Mouse (Mus musculus) limb, embryonic 11.5 days (tissue): ENCODE measurements around the gene Tcf3. TPM values are rescaled to one million over a fixed set of nuclear protein-coding genes. Genes with fewer than 3 reads are reported as not detected.

Source experiments
- ATAC-seq: fragments of 200-750 bp; cut with Nextera tagmentation; 2 replicates; pipeline ENCODE4 v1.8.0; 2017; ENCODE audit warnings: low read depth; ENCODE audit not compliant: insufficient number of reproducible peaks, low FRiP score, low TSS enrichment
- DNase-seq: peaks from one replicate; pipeline ENCODE4 v3.0.0-alpha.2; 2015; ENCODE audit warnings: low spot score
- H3K27ac ChIP-seq: fragments of 300-500 bp; sonication (generic); replicated peaks from 2 replicates; pipeline ENCODE4 v1.5.1; 2014; ENCODE audit warnings: low read depth, mild to moderate bottlenecking, low read length
- H3K27me3 ChIP-seq: fragments of 300-500 bp; sonication (generic); 2 replicates; pipeline ENCODE4 v1.6.1; 2014; ENCODE audit warnings: mild to moderate bottlenecking, low read length, mixed read lengths; ENCODE audit not compliant: control insufficient read depth, insufficient read depth
- H3K36me3 ChIP-seq: fragments of 300-500 bp; sonication (generic); 2 replicates; pipeline ENCODE4 v1.6.1; 2014; ENCODE audit warnings: mild to moderate bottlenecking, low read length, moderate library complexity, mixed read lengths; ENCODE audit not compliant: control insufficient read depth, insufficient read depth
- H3K4me1 ChIP-seq: fragments of 300-500 bp; sonication (generic); 2 replicates; pipeline ENCODE4 v1.6.1; 2014; ENCODE audit warnings: low read length, mixed read lengths; ENCODE audit not compliant: control insufficient read depth, insufficient read depth
- H3K4me2 ChIP-seq: fragments of 300-500 bp; sonication (generic); 2 replicates; pipeline ENCODE4 v1.6.1; 2014; ENCODE audit warnings: low read depth, mild to moderate bottlenecking, moderate library complexity; ENCODE audit not compliant: severe bottlenecking
- H3K4me3 ChIP-seq: fragments of 300-500 bp; sonication (generic); 2 replicates; pipeline ENCODE4 v1.5.1; 2014; ENCODE audit warnings: low read depth, low read length
- H3K9ac ChIP-seq: fragments of 300-500 bp; sonication (generic); 2 replicates; pipeline ENCODE4 v1.6.1; 2014; ENCODE audit warnings: mild to moderate bottlenecking, low read length
- H3K9me3 ChIP-seq: fragments of 300-500 bp; sonication (generic); 2 replicates; pipeline ENCODE4 v1.6.1; 2016; ENCODE audit warnings: low read length; ENCODE audit not compliant: control insufficient read depth
- WGBS: fragments of 180-500 bp; shearing (Covaris S2); extraction: QIAGEN DNeasy Blood & Tissue Kit; methylation state at CpG from one replicate; pipeline ENCODE4 v1.1.7; 2014; 5-methylcytosine and 5-hydroxymethylcytosine counted together
- polyA plus RNA-seq: library from polyadenylated mRNA; unstranded; fragments of >200 nt; fragmentation: Nextera tagmentation; extraction: Ambion mirVana; gene quantifications from 2 replicates; pipeline ENCODE4 v1.2.1, GENCODE M21; 2014

Gene Tcf3
- polyA plus RNA-seq, 1 experiment from 2014 or later, result 232 TPM

DNA sequence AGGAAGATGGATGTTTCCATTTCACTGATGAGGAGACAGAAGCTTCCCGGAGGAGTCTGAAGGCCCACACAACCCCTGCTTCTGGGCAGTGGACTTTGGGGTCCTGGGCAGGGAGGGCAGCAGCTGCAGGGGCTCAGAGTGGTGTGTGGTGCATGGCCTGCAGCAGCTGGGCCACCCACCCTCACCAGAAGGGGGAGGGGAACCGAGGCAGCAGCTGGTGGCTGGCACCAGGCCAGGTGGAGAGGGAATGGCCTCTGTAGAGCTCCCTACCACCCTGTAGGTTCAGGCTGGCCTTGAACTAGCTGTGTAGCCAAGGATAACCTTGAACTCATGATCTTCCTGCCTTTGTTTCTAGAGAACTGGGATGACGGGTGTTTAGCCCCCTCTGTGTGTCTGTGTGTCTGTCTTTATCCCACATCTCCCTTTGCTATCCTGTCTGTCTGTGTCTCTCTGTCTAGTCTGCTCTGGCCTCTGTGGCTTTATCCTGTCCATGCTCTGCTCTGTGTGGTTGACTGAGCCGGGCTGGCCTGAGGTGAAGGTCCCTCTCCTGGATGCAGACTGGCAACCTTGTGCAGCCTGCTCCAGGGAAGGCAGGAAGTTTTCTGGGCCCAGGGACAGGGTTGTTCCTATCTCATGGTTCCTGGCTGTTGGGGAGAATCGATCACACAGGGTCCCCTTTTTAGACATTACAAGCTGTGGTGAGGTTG lies 11.0 kb upstream of the Tcf3 start:
- peaks cover 6% of the 10 kb centered on the region; the same call in 1 of the 2 replicates for H3K27me3 ChIP-seq
- no peak overlapping the region for H3K9ac ChIP-seq
- WGBS, result 53% methylated on average over 5 of the region's 5 CpGs
- no peak overlapping the region for H3K27ac ChIP-seq
- ATAC-seq, result no peak
- no peak for DNase-seq
- H3K9me3 ChIP-seq, result no peaks in the 10 kb centered on the region
- no peak overlapping the region for H3K4me3 ChIP-seq
- no peaks in the 10 kb centered on the region for H3K36me3 ChIP-seq
- no peak overlapping the region for H3K4me2 ChIP-seq
- no peaks in the 10 kb centered on the region for H3K4me1 ChIP-seq

DNA sequence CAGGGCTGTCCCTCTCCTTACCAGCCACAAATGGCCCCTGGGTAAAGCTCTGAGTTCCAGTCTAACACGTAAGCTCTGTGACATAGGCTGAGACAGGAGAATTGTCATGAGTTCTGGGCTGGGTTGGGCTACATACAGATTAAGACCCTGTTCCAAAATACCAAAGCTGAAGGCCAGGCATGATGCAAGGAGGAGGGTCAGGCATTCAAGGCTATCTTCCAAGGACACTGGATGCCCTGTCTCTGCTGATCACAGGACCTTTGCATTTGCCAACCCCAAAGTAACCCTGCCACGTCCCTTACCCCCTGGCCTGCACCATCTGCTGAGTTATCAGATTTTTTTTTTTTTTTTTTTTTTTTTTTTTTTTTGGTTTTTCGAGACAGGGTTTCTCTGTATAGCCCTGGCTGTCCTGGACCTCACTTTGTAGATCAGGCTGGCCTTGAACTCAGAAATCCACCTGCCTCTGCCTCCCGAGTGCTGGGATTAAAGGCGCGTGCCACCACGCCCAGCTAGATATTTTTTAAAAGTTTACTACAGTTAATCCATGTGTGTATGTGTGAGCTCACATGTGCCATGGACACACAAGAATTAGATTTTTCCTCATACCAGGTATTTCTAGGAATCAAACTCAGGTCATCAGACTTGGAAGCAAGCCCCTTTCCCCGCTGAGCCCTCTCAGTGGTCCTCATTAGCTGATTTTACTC lies 10.3 kb upstream of the Tcf3 start:
- Histone ChIP-seq H3K27me3 (peaks cover 6% of the 10 kb centered on the region; the same call in 1 of the 2 replicates), H3K9ac (no peak overlapping the region)

DNA sequence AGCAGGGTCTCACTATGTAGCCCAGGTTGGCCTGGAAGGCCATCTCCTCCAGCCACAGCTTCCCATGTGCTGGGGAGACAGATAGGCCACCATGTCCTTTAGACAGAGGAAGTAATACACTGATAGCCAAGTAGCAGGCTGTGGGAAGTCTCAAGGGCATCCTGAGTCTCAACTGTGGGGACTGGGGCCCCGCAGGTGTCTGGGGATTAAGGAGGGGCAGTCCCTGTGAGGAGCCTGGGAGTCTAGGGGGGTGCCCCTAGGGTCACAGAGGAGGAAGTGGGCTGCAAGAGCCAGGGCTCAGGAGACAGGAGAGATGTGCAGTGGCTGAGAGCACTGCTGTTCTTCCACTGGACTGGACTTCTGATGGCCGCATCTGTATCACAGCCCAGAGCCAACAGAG lies 9.5 kb upstream of the Tcf3 start:
- 58% methylated on average over 2 of the region's 2 CpGs for WGBS
- no peak for ATAC-seq
- Histone ChIP-seq H3K9me3 (no peaks in the 10 kb centered on the region), H3K27ac (no peak overlapping the region), H3K36me3 (no peaks in the 10 kb centered on the region), H3K27me3 (peaks cover 6% of the 10 kb centered on the region; the same call in 1 of the 2 replicates), H3K9ac (no peak overlapping the region), H3K4me3 (no peak overlapping the region), H3K4me2 (no peak overlapping the region), H3K4me1 (no peaks in the 10 kb centered on the region)
- no peak for DNase-seq

More for the DNA sequence above, 10.3 kb upstream of the Tcf3 start:
- ATAC-seq (no peak), DNase-seq (no peak)
- WGBS, result 77% methylated on average over 8 of the region's 8 CpGs
- Histone ChIP-seq H3K4me2 (no peak overlapping the region), H3K27ac (no peak overlapping the region), H3K9me3 (no peaks in the 10 kb centered on the region), H3K4me1 (no peaks in the 10 kb centered on the region), H3K36me3 (no peaks in the 10 kb centered on the region), H3K4me3 (no peak overlapping the region)

DNA sequence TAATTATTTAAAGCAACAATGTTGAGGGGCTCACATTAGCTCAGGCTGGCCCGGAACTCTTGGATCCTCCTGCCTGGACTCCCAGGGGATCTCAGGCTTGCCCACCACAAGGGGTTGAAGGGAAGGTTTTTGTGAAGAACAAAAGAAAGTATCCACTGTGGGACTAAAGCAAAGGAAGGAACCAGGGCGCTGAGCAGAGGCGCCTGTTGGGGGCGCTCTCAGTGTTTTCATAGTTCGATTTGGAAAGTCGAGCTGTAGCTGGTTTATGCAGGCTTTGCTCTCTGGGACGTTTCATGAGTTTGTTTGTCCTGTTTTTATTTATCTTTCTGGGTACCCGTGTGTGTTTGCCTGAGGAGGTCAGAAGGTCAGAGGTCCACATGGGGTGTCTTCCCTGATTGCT lies 8.2 kb upstream of the Tcf3 start:
- H3K4me1 ChIP-seq, result no peaks in the 10 kb centered on the region
- H3K27ac ChIP-seq, result no peak overlapping the region
- 70% methylated on average over 8 of the region's 8 CpGs for WGBS
- no peak overlapping the region for H3K4me2 ChIP-seq
- DNase-seq (no peak), ATAC-seq (no peak)
- H3K27me3 ChIP-seq, result peaks cover 6% of the 10 kb centered on the region; the same call in 1 of the 2 replicates
- no peak overlapping the region for H3K9ac ChIP-seq
- H3K9me3 ChIP-seq, result no peaks in the 10 kb centered on the region; the same call in 1 of the 2 replicates
- H3K36me3 ChIP-seq, result no peaks in the 10 kb centered on the region
- no peak overlapping the region for H3K4me3 ChIP-seq

DNA sequence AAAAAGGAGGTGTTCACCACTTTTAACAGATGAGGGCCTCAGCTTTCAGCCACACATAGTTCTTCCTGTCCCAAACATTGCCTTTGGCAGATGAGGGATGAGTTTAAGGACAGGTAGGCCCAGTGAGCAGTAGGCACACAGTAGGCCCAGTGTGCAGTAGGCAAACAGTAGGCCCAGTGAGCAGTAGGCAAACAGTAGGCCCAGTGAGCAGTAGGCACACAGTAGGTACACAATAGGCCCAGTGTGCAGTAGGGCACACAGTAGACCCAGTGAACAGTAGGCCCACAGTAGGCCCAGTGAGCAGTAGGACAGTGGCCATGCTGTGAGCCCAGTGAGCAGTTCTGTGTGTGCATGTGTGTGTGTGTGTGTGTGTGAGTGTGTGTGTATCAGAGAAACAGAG lies 6.6 kb upstream of the Tcf3 start:
- Histone ChIP-seq H3K4me2 (no peak overlapping the region), H3K9ac (no peak overlapping the region), H3K27me3 (0 out of 2 replicates have a peak, but pooled peaks cover under 1% of the 10 kb centered on the region), H3K27ac (no peak overlapping the region), H3K36me3 (no peaks in the 10 kb centered on the region), H3K9me3 (no peaks in the 10 kb centered on the region; the same call in 1 of the 2 replicates), H3K4me1 (peaks cover 6% of the 10 kb centered on the region; the same call in 1 of the 2 replicates), H3K4me3 (no peak overlapping the region)
- ATAC-seq (no peak), DNase-seq (no peak)

DNA sequence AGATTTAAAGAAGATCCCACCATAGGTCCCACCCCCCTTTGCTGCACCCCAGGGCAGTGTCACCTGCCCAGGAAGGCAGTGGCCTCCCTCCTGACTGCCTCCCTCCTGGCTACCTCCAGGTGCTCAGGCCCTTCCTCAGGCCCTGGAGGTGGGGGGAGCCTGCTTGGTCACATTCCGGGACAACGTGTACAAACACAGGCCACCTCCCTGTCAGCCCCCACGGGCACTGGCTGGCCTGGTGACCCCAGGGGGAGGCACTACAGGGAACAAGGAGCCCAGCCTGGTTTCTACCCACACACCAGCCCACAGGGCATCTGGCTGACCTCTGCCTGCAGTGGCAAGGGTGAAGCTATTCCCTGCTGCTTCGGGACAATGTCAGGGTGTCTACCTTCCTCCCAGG lies 4.5 kb upstream of the Tcf3 start:
- H3K9ac ChIP-seq, result no peak overlapping the region; the same call in 1 of the 2 replicates

DNA sequence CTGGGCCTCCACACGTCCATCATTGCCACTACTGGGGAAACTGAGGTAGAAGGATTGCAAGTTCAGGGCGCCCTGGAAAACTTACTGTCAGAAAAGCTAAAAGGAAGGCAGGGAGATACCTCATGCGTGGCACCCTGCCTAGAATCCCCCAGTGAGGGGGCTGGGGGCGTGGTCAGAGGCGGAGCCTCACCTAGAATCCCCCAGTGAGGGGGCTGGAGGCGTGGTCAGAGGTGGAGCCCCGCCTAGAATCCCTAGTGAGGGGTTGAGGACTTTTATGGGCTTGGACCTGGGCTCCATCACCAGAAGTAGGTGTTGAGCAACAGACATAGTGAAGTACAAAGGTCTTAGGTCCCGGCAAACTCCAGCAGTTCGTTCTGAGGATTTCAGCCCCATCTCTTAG lies 2.8 kb upstream of the Tcf3 start:
- Histone ChIP-seq H3K4me2 (no peak overlapping the region), H3K4me1 (peaks cover 10% of the 10 kb centered on the region; the same call in 1 of the 2 replicates), H3K27ac (no peak overlapping the region), H3K27me3 (no peaks in the 10 kb centered on the region), H3K36me3 (no peaks in the 10 kb centered on the region), H3K9ac (0 out of 2 replicates have a peak overlapping the region, but pooled peaks have one; percentile 12), H3K9me3 (no peaks in the 10 kb centered on the region; the same call in 1 of the 2 replicates), H3K4me3 (no peak overlapping the region)
- ATAC-seq (no peak), DNase-seq (no peak)
- 14% methylated on average over 9 of the region's 9 CpGs for WGBS

More for the DNA sequence above, 4.5 kb upstream of the Tcf3 start:
- H3K27ac ChIP-seq, result no peak overlapping the region
- peaks cover 6% of the 10 kb centered on the region; the same call in 1 of the 2 replicates for H3K4me1 ChIP-seq
- no peak overlapping the region for H3K4me2 ChIP-seq
- H3K36me3 ChIP-seq, result no peaks in the 10 kb centered on the region
- ATAC-seq (no peak), DNase-seq (no peak)
- H3K4me3 ChIP-seq, result no peak overlapping the region
- H3K27me3 ChIP-seq, result no peaks in the 10 kb centered on the region
- no peaks in the 10 kb centered on the region; the same call in 1 of the 2 replicates for H3K9me3 ChIP-seq
- WGBS, result 76% methylated on average over 4 of the region's 4 CpGs

DNA sequence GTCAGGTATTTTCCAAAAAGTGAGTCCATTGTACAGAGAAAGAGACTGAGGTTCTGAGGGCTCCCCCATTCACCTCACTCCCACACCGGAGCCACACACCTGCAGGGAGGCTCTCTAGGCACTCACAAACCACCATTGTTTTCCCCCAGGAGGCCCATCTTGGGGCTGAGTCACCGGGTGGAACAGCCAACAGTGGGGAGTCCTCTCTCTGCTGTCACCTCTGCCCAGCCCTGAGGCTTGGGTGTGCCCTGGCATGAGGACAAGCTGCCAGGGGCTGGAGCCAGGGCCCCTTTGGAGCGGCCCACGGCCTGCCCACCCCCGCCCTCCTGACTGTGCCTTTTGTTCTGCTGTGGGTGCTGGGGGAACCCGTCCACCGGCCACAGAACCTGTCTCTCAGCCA lies 2.3 kb upstream of the Tcf3 start:
- ATAC-seq, result no peak
- 55% methylated on average over 7 of the region's 7 CpGs for WGBS

More for the DNA sequence above, 2.3 kb upstream of the Tcf3 start:
- Histone ChIP-seq H3K4me2 (no peak overlapping the region), H3K4me3 (no peak overlapping the region), H3K4me1 (peaks cover 12% of the 10 kb centered on the region; the same call in 1 of the 2 replicates), H3K27me3 (no peaks in the 10 kb centered on the region), H3K36me3 (peaks cover 2% of the 10 kb centered on the region; the same call in 1 of the 2 replicates), H3K9me3 (no peaks in the 10 kb centered on the region; the same call in 1 of the 2 replicates), H3K27ac (no peak overlapping the region), H3K9ac (peak overlapping the region; percentile 12; the same call in 1 of the 2 replicates)
- DNase-seq, result no peak
